Mouse (Mus musculus) limb, embryonic 10.5 days (tissue): ENCODE measurements around the gene Adam12. TPM values are rescaled to one million over a fixed set of nuclear protein-coding genes. Genes with fewer than 3 reads are reported as not detected.

Experiments
- DNase-seq: peaks from one replicate; pipeline ENCODE4 v3.0.0-alpha.2; 2017; ENCODE audit warnings: low spot score
- H3K27ac ChIP-seq: fragments of 300-500 bp; sonication (generic); 2 replicates; pipeline ENCODE4 v1.5.1; 2016; ENCODE audit warnings: mild to moderate bottlenecking
- H3K27me3 ChIP-seq: fragments of 300-500 bp; sonication (generic); 2 replicates; pipeline ENCODE4 v1.6.1; 2016; ENCODE audit warnings: low read depth, mild to moderate bottlenecking; ENCODE audit not compliant: poor library complexity, severe bottlenecking
- H3K36me3 ChIP-seq: fragments of 300-500 bp; sonication (generic); 2 replicates; pipeline ENCODE4 v1.6.1; 2016; ENCODE audit warnings: mild to moderate bottlenecking, moderate library complexity
- H3K4me1 ChIP-seq: fragments of 300-500 bp; sonication (generic); 2 replicates; pipeline ENCODE4 v1.6.1; 2016
- H3K4me3 ChIP-seq: fragments of 300-500 bp; sonication (generic); 2 replicates; pipeline ENCODE4 v1.5.1; 2016; ENCODE audit warnings: mild to moderate bottlenecking, moderate library complexity
- H3K9me3 ChIP-seq: fragments of 300-500 bp; sonication (generic); replicated peaks from 2 replicates; pipeline ENCODE4 v1.6.1; 2016; ENCODE audit warnings: mild to moderate bottlenecking
- WGBS: fragments of 180-500 bp; shearing (Covaris S2); methylation state at CpG from one replicate; pipeline ENCODE4 v1.1.7; 2016; 5-methylcytosine and 5-hydroxymethylcytosine counted together
- polyA plus RNA-seq: library from polyadenylated mRNA; unstranded; fragments of >200 nt; fragmentation: Nextera tagmentation; extraction: Ambion mirVana; gene quantifications from 2 replicates; pipeline ENCODE4 v1.2.1, GENCODE M21; 2016

The Adam12 gene
- polyA plus RNA-seq, 1 experiment from 2014 or later, result 3.4 TPM

DNA sequence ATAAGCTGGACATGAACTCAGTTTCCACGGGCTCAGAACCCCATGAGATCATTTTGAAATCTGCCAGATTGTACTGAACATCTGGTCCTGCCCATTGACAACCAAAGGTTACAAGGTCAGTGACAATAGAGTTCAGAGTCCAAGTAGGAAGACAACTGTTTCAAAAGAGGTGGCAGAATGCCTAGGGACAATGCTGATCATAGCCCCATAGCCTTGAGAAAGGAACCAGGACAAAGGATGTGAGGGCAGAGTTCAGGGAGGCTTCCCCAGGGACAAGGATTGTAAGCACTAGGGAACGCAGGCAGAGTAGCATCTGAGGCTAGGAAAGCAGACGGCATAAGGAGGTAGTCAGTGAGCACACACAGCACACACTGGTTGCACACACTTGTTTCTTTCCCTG lies 38.9 kb downstream of the Adam12 start:
- no peak for DNase-seq
- WGBS, result 78% methylated on average over 3 of the region's 3 CpGs
- H3K36me3 ChIP-seq, result no peaks in the 10 kb centered on the region
- H3K4me1 ChIP-seq, result no peaks in the 10 kb centered on the region
- H3K27ac ChIP-seq, result no peak overlapping the region
- H3K4me3 ChIP-seq, result no peak overlapping the region
- H3K27me3 ChIP-seq, result no peaks in the 10 kb centered on the region
- no peaks in the 10 kb centered on the region for H3K9me3 ChIP-seq

DNA sequence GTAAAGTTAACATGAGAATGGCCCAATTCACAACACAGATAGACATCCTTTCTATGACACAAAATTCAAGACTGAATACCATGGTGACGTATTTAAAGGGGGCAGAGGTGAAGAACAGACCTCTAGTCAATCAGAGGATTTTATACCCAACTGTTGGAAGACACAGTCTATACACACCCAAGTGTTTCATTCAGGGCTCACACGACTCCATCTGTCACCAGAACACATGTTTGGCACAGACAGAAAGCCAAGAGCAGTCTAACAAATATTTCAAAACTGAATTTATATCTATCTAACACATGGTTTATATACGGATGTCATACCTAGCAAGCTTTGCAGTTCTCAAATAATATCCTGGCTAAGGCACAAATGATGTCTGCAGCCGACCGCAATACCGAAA lies 41.8 kb downstream of the Adam12 start:
- no peak overlapping the region for H3K4me3 ChIP-seq
- no peaks in the 10 kb centered on the region for H3K27me3 ChIP-seq
- no peaks in the 10 kb centered on the region for H3K9me3 ChIP-seq
- no peaks in the 10 kb centered on the region for H3K4me1 ChIP-seq
- 91% methylated on average over 6 of the region's 6 CpGs for WGBS
- no peak for DNase-seq
- H3K36me3 ChIP-seq, result no peaks in the 10 kb centered on the region
- H3K27ac ChIP-seq, result no peak overlapping the region

DNA sequence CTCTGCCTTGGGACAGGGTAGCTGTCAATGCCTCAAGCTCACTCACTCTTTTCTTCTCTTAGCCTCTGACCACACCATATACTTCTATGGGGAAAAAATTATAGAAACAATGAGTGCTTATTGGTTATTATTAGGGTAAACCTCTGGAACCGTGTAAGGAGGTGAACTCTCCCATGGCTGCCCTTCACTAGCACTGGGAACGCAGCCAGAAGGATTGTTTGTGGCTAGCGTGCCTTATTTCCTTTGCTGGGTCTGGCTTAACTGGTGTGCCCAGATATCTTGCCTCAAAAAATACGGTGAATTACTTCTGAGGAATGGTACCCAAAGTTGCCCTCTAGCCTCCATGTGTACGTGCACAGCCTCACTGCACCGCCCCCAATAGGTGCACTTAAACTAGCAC lies 43.4 kb downstream of the Adam12 start:
- H3K4me1 ChIP-seq, result no peaks in the 10 kb centered on the region
- no peak overlapping the region for H3K27ac ChIP-seq
- H3K4me3 ChIP-seq, result no peak overlapping the region
- 89% methylated on average over 6 of the region's 6 CpGs for WGBS
- no peak for DNase-seq
- no peaks in the 10 kb centered on the region for H3K9me3 ChIP-seq
- no peaks in the 10 kb centered on the region for H3K36me3 ChIP-seq
- no peaks in the 10 kb centered on the region for H3K27me3 ChIP-seq

DNA sequence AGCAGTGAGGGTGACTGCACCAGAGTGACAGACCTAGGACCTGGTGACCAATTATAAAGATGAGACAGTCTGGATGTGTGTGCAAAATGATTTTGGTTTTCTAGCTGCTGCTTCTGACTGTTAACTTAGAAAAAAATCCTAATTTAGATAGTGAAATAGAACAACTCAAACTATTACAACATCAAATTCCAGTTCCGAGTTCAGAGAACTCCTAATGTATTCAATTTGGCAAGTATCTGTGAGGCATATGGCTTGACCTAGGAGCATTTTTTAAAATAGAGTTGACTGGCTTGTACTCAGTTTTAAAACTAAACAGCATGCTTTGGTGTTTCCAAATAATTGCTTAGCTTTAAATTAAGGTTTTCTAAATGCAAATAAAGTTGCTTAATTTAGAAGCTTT lies 44.0 kb downstream of the Adam12 start:
- Histone ChIP-seq H3K27ac (no peak overlapping the region), H3K4me3 (no peak overlapping the region), H3K9me3 (no peaks in the 10 kb centered on the region), H3K27me3 (no peaks in the 10 kb centered on the region), H3K36me3 (no peaks in the 10 kb centered on the region), H3K4me1 (no peaks in the 10 kb centered on the region)
- 83% methylated on average over 1 of the region's 1 CpGs for WGBS
- DNase-seq, result no peak

DNA sequence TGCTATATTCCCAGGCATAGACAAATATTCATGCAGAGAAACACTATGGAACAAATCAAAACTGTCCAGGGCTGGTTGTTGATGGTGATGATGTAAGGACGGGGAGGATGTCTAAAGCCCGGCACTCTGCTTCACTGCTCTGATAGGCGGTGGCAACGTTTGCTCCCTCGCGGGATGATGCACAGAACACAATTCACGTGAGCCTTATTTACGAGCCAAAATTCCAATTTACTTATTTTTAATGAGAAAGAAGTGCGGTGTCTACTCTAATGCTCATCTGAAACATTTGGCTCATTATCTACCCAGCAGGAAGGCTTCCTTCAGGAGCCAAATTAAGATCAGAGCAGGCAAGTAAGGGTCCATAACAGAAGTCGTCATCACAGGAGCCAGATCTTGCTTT lies 45.4 kb downstream of the Adam12 start:
- Histone ChIP-seq H3K9me3 (no peaks in the 10 kb centered on the region), H3K36me3 (no peaks in the 10 kb centered on the region), H3K27me3 (no peaks in the 10 kb centered on the region), H3K4me3 (no peak overlapping the region), H3K27ac (no peak overlapping the region), H3K4me1 (no peaks in the 10 kb centered on the region)
- 88% methylated on average over 10 of the region's 10 CpGs for WGBS
- DNase-seq, result no peak

DNA sequence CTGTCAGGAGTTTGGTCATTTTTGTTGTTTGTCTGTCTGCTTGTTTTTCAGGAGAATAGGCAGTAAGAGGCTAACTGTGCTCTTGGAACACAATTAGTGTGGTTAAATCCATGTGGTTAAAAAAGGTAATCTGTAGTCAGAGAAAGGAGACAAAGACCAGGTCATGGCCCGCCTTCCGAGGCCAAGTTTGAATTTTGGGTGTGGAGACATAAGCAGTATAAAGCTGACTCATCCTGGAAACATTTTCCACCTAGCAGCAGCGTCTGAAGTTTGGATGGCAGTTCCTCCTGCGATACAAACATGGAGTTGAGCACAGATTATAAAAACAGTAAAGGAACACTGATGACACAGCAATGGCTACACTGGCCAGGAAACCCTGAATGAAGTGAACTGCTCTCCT lies 46.2 kb downstream of the Adam12 start:
- no peak overlapping the region for H3K4me3 ChIP-seq
- no peak for DNase-seq
- WGBS, result 94% methylated on average over 4 of the region's 4 CpGs
- no peaks in the 10 kb centered on the region for H3K4me1 ChIP-seq
- H3K27me3 ChIP-seq, result no peaks in the 10 kb centered on the region
- no peaks in the 10 kb centered on the region for H3K36me3 ChIP-seq
- H3K9me3 ChIP-seq, result no peaks in the 10 kb centered on the region
- no peak overlapping the region for H3K27ac ChIP-seq

DNA sequence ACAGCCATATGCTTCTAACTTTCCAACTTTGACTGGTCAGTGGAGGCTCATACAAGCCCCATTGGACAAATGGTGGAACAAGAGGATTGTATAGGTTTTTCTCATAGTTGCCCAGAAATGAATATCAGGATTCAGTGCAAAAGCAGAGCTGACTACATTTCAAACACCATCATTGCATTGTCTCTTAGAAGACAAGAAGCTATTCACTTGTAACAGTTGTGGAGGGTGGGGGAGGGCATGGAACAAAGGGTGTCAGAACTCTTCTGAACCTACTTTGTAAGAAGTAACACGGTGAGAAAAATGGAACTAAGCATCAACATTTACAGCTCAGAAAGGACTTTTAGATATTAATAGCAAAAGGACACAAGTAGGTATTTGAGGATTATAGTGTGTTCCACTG lies 50.2 kb downstream of the Adam12 start:
- Histone ChIP-seq H3K9me3 (no peaks in the 10 kb centered on the region), H3K27ac (no peak overlapping the region), H3K36me3 (no peaks in the 10 kb centered on the region), H3K4me1 (no peaks in the 10 kb centered on the region), H3K4me3 (no peak overlapping the region), H3K27me3 (no peaks in the 10 kb centered on the region)
- DNase-seq, result no peak
- WGBS, result 78% methylated on average over 1 of the region's 1 CpGs

DNA sequence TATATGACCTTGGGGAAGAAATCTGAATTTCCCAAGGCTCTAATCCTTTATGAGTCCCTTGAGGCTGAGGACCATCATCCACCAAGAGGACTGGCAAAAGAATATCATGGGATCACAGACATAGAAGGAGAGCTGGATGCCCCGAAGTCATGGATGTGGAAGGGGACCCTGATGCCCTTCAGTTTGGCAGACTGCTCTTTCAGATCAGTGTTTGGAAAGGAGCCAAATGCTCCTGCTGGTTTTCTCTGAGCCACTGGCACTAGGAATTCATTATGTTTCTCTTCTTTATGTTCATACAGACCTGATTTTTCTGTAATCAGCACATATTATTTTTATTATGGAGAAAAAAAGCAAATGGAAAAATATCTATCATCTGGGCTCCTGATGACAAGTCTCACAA lies 50.9 kb downstream of the Adam12 start:
- WGBS, result 91% methylated on average over 1 of the region's 1 CpGs
- no peak for DNase-seq
- no peaks in the 10 kb centered on the region for H3K4me1 ChIP-seq

DNA sequence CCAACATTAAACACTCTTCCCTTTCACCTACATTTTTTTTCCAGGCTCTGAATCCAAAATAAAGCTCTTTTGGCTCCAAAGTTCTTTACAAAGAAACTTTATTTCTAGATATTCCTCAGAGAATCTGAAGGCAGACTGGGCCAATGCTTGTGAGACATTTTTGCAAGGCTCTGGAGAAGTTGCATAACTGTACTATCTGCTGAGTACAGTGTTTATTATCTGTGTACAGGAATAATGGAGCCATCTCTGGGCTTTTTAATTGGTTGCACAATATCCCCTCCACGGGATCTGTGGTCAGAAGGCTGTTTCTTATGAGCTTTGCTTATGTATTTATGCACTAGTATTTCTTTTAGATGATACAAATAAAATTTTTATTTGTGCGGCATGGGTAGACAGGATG lies 54.9 kb downstream of the Adam12 start:
- Histone ChIP-seq H3K9me3 (no peaks in the 10 kb centered on the region), H3K27ac (no peak overlapping the region), H3K27me3 (no peaks in the 10 kb centered on the region), H3K4me1 (no peaks in the 10 kb centered on the region), H3K4me3 (no peak overlapping the region), H3K36me3 (no peaks in the 10 kb centered on the region)
- DNase-seq, result no peak
- WGBS, result 90% methylated on average over 2 of the region's 2 CpGs

More for the DNA sequence above, 50.9 kb downstream of the Adam12 start:
- H3K27me3 ChIP-seq, result no peaks in the 10 kb centered on the region
- H3K4me3 ChIP-seq, result no peak overlapping the region
- no peaks in the 10 kb centered on the region for H3K36me3 ChIP-seq
- H3K27ac ChIP-seq, result no peak overlapping the region
- H3K9me3 ChIP-seq, result no peaks in the 10 kb centered on the region

DNA sequence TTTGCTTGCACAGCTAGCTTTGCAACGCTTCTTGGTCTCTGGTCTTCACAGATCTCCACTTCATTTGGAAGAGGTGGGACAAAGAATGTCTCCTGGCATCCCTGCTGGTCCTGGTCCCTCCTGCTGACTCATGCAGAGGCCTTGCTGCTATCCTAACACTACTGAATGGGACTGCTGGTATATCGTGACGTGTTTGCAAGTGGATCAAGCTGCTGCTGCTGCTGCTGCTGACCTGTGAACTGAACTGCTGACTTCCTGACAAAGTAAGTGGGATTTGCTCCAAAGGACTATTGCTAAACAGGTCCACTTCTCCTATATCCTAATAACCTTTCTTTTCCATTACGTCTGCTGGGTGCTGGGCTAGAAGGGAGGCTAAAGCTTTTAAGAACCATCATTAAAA lies 56.7 kb downstream of the Adam12 start:
- Histone ChIP-seq H3K27me3 (no peaks in the 10 kb centered on the region), H3K9me3 (no peaks in the 10 kb centered on the region), H3K4me1 (no peaks in the 10 kb centered on the region), H3K4me3 (no peak overlapping the region), H3K27ac (no peak overlapping the region), H3K36me3 (no peaks in the 10 kb centered on the region)
- 85% methylated on average over 4 of the region's 4 CpGs for WGBS
- DNase-seq, result no peak

DNA sequence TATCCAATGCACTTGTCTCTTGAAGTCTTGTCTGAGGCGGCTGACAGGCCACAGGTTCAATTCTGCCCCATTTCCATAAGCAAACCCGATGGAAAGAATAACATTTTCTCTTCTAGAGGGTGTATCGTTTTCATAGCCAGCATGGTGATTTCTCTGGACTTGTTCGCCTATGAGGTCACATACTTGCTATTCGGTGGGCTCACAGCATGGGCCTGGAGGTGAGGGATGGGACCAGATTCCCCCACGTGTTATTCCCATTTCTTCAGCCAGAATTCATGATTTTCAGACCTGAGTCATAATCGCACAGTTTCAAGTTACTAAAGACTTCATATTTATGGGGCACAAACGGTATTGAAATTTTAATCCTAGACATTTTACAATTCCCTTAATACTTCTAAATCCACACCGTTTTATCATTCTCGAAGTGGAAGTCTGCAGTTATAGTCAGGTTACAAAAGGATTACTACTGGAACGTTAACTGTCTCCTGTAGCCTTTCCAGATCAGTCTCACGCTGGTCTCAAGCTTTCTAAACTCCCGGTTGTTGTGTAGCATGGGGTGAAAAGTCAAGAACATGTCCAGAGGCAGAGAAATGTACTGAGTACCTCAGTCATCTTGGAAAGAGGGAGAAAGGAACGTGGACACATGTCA lies 58.4 kb downstream of the Adam12 start:
- no peaks in the 10 kb centered on the region for H3K4me1 ChIP-seq
- H3K27me3 ChIP-seq, result no peaks in the 10 kb centered on the region
- DNase-seq, result no peak
- WGBS, result 89% methylated on average over 14 of the region's 14 CpGs
- H3K9me3 ChIP-seq, result no peaks in the 10 kb centered on the region
- H3K36me3 ChIP-seq, result no peaks in the 10 kb centered on the region
- H3K27ac ChIP-seq, result no peak overlapping the region
- H3K4me3 ChIP-seq, result no peak overlapping the region

DNA sequence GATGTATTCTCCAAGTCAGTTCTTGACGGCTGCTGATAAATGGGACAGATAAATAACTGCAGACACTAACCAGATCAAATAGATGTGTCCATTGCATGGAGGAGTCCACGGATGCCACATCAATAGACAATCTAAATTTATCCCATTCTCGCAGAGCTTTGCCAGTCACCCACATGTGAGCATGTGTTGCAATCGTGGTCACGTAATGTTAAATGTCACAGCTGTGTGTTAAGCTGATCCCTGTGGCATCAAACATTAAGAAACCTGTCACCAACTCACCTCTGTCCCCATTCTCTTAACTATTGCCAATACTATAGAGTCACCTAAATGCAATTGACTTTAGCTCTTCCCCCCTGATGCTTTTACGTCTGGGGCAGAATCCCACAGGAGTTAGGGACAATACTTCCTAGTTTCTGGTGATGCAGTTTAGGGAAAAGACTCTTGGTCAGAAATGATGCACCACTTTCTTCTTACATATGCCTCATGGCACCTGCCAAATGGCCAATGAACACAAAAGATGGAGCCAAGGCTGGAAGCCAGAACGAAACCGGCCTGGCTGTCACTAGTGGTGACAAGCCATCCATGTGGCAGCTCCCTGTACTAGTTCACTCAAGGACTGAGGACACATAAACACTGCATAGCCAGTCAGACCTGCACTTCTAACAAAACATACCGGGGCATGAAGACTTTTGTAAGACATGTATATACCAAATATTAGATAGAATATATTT lies 61.6 kb downstream of the Adam12 start:
- Histone ChIP-seq H3K4me1 (peaks cover 3% of the 10 kb centered on the region; the same call in 1 of the 2 replicates), H3K36me3 (no peaks in the 10 kb centered on the region), H3K4me3 (no peak overlapping the region), H3K27ac (no peak overlapping the region), H3K27me3 (no peaks in the 10 kb centered on the region), H3K9me3 (no peaks in the 10 kb centered on the region)
- WGBS, result 87% methylated on average over 9 of the region's 9 CpGs
- no peak for DNase-seq

DNA sequence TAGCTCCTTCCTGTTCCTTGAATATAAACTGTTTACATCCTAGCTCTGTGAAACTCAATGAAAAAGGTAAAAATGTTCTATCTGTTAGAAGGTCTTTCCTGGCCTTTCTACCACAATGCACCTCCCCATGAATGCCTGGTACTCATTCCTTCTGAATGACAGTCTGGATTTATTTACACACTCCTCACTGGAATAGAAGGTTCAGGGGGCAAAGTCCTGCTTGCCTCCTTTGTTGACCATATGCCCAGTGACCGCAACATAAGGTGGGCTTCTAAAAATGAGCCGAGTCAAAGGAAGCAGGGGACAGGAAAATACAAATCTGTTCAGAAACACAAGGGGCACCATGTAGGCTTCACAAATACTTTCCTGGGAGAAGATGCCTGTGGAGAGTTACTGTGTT lies 62.2 kb downstream of the Adam12 start:
- Histone ChIP-seq H3K9me3 (no peaks in the 10 kb centered on the region), H3K36me3 (no peaks in the 10 kb centered on the region), H3K27ac (no peak overlapping the region), H3K4me1 (peaks cover 3% of the 10 kb centered on the region; the same call in 1 of the 2 replicates), H3K27me3 (no peaks in the 10 kb centered on the region), H3K4me3 (no peak overlapping the region)
- 91% methylated on average over 2 of the region's 2 CpGs for WGBS
- no peak for DNase-seq

DNA sequence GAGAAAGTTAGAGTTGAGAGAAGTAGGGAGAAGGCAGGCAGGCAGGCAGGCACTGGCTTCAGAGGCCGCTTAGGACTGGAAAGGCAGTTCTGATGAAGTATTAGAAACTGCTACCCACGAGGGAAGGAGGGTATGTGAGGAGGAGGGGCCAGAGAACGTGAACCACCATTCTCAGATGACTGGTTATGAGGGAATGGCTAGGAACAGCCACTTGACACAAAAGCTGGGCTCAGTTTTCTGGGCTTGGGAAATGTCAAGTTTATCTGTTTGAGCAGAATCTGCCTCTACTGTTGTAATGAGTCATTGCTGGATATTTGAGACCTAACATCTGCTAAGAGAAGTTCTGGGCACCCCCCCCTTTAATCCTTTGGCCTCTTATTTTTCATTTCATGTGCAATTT lies 64.4 kb downstream of the Adam12 start:
- Histone ChIP-seq H3K4me1 (peaks cover 9% of the 10 kb centered on the region), H3K36me3 (no peaks in the 10 kb centered on the region), H3K27me3 (no peaks in the 10 kb centered on the region), H3K9me3 (no peaks in the 10 kb centered on the region), H3K27ac (no peak overlapping the region), H3K4me3 (no peak overlapping the region)
- no peak for DNase-seq
- 39% methylated on average over 3 of the region's 3 CpGs for WGBS
